Mouse (Mus musculus) cerebellum, adult (tissue): ENCODE results near the gene Trim65.
"Not testable (repeated sequence)": the region's sequence is repeated elsewhere in the genome, so short reads cannot be mapped to it uniquely, and the experiment has no call there.

Experiments used
- ATAC-seq: cut with Nextera tagmentation; 2 replicates; pipeline ENCODE4 v1.9.2; 2017; ENCODE audit warnings: mild to moderate bottlenecking, moderate library complexity, mixed read lengths; ENCODE audit not compliant: insufficient number of reproducible peaks, low FRiP score, low TSS enrichment

The Trim65 gene

DNA sequence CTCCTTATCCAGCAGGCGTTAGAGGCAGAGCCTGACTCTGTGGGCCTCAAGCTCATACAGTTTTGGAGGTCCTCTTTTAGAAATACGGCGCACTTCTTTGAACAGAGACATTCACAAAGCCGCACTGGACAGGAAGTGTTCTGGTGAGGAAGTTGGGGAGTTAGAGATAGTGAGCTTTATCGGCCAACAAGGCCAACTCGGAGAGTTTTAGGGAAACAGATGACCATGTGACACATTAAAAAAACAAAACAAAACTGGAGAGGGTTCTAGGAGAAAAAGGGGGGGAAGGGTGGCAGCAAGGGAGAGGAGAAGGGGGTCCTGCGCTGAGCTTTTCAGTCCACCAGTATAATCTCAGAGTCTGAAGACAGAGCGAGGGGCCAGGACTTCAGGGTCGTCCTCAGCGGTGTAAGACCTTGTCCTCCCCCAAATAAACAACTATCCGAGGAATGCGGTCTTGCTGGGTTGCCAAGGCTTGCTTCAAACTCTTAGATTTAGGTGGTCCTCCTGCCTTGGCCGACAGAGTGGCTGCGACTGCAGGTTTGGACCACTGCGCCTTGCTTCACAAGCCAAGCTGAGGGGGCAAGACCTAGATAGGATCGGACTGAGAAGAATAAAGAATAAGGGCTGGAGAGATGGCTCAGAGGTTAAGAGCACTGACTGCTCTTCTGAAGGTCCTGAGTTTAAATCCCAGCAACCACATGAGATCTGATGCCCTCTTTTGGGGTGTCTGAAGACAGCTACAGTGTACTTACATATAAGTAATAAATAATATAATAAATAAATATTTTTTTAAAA lies 37.0 kb downstream of the Trim65 start:
- ATAC-seq: no peak

DNA sequence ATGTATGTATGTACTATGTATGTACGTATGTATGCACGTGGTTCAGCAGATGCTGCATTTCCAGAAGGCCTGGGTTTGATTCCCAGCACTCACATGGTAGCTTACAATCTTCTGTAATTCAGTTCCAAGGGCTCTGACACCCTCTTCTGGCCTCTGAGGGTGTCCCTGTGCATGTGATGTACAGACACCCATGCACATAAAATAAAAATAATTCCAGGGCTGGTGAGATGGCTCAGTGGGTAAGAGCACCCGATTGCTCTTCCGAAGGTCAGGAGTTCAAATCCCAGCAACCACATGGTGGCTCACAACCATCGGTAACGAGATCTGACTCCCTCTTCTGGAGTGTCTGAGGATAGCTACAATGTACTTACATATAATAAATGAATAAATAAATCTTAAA lies 38.0 kb downstream of the Trim65 start:
- not testable (repeated sequence) for ATAC-seq

DNA sequence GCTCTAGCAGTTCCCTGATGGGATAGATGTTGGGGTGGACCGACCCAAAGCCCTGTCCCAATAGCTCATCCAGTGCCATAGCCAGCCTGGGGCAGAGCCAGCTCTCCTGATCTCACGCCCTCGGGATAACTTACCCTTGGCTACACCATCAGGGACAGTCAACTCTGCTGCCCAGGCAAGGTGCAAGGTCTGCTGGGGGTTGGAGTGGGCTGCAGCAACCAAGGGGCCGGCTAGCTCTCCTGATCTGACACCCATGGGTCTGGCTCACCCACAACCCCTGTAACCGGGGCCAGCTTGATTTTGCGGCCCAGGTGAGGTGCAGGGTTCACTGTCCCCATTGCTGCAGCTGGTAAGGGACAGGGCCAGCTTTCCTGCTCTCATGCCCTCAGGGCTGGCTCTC lies 39.3 kb downstream of the Trim65 start:
- ATAC-seq: no peak

DNA sequence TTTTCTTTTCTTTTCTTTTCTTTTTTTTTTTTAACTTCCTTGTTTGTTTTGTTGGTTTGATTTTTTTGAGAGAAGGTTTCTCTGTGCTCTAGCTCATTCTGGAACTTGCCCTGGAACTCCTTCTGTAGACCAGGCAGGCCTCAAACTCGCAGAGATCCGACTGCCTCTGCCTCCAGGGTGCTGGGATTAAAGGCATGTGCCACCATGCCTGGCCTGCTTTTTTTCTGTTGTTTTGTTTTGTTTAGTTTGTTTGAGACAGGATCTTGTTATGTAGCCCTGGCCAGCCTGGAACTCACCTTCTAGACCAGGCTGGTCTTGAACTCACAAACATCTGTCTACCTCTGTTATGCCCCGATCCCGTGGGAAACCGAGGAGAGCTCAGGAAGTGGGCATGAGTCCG lies 41.4 kb downstream of the Trim65 start:
- no peak for ATAC-seq

DNA sequence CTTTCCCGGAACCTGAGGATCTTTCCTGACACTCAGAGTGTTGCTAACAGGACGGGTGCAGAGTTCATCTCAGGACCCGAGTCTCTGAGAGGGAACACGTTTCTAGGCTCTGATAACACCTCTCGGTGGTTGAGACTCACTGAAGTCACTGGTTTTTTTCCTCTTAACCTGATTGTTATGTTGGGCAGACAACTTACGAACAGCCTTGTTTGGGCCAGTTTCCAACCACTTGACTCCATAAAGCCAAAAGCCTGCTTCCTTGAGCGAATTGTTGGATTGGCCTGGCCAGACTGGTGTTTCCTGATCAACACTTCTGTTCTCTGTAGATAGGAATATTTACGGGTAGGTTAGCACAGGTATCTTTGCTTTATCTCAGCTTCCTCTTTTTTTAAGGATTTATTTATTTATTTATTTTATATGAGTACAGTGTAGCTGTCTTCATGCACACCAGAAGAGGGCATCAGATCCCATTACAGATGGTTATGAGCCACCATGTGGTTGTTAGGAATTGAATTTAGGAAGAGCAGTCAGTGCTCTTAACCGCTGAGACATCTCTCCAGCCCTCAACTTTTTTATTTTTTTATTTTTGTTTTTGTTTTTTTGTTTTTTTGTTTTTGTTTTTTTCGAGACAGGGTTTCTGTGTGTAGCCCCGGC lies 42.1 kb downstream of the Trim65 start:
- no peak for ATAC-seq

DNA sequence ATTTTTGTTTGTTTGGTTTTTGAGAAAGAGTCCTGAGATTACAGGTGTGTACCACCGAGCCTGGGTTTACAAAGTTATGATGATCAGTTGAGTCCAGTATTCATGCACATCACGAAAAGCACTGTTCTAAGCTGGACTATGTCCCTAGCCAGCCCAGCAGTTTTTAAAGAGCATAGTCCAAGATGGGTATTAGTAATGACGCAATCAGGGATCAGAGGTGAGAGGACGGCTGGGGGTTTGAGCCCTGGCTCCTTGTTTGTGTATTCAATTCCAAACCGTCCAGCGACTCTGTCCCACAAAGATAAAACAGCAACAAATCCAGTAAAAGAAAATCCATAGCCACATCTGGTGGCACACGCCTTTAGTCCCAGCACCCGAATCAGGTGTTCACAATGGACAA lies 42.7 kb downstream of the Trim65 start:
- no peak for ATAC-seq

DNA sequence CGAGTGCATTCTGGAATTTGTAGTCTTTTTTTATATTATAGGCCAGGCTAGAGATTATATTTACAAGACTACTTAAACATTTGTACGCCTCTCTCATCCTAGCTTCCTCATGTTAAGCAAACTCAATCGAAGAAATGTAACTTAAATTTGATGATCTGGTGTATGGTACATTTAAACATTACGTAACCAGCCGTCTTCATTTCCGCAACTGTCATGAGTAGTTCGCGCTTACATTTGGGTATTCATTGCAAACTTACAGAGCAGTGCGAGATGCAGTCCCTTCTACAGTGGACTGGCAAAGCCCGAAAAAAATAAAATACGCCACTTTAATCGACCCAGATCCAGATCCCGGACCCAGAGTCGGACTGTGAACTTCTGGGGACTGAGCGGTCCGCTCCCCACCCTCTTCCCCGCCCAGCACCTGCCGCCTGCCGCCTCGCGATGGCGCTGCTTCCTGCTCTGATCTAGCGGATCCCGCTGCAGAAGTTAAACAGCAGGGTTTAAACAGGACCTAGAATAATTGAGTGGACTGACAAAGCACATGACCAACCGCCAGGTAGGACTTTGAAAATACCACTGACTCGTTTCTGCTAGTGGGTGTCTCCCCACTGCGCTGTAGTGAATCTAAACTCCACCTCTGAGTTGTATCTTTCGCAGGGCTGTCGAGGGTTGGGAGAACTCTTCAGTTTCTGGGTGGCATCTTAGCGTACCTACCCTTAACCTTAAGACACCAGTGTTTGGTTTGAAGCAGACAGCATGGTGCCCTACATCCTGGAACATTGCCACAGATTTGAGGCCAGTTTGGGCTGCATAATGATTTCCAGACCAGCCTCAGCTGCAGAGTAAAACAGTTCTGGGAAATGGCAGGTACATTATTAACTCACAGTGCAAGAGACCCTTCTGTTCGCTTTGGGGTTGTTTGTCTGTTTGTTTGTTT lies 43.5 kb downstream of the Trim65 start:
- peak; percentile 70; the same call in 1 of the 2 replicates for ATAC-seq

DNA sequence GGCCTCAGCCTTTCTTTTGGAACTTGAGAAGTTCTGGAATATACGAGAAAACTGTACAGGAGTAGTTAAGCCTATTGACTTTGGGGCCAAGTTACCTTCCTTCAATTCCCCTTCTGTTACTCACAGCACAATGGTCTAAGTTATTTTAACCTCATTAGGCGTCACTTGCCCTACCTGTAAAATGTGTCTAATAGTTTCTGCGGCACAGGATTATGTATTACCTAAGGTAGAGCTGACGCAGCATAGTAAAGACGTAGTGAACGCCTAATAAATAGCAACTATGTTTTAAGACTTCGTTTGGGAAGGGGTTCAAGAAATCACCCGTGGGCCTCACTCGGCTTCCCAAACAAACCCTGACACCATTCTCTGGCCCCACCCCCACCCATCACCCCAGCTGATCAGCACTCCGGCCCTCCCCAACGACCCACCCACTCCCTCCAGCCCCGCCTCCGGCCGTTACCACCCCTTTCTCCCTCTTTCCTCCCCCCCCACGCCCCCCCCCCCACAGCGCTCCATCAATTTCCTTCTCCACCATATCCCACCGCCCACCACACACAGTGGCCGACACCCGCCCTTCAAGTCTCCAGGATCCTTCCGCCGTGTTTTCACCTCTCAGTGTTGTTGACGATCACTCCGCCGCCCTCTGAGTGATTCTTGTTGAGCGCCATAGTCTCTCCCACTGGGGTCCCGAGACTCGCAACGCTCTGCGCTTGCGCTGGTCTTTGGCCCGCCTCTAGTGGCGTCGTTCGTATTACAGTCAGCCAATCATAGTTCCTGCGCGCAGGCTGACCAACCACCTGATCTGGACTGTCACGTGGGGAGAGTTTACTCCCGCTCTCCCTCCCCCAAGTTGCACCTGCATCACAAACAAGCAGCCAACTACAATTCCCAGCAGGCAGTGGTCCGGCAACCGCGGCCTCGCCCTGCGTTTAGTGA lies 44.4 kb downstream of the Trim65 start, which contains the start of gene Wbp2:
Gene Wbp2, minus strand, starts transcription at position 738 of the 936 bp plus-strand sequence.
- peak; percentile 87 for ATAC-seq

DNA sequence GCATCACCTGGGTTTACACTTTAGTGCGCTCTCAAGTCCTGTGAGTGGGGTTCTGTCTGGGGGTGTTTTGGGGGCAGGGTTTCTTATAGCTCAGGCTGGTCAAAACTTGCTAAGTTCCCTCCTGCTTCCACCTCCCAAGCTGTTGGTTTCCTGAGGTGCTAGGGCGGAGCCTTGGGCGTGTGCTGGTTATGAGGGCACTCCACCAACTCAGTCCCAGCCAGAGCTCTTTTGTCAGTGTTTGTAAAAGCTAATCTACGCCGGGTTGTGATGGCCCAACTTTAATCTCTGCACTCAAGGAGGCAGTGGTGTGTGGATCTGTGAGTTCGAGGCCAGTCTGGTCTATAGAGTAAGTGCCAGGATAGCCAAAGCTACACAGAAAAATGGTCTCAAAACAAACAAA lies 46.8 kb downstream of the Trim65 start:
- ATAC-seq: no peak

DNA sequence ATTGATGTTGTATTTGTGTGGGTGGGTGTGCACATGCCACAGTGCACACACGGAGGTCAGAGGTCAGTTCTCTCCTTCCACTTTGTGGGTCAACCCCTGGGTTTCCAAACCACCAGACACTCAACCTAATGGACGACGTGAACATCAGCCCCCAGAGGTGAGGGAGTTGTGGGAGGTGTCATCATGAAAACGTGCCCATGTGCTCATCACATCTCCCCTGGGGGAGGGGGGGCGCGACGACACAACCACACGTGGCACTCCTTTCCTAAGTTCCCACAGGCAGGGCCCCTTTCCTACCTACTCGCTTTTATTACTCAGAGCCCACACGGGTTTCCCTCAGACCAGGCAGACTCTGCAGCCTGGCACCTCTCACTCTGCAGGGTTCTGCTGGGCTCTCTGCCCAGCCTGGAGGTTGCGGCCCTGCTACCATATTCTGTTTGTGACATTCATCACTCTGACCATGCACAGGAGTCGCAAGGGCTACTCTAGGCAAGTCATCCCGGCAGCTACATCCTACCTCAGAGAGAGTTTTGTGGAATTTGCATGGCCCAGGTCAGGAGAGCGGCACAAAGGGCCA lies 47.7 kb downstream of the Trim65 start:
- no peak for ATAC-seq

DNA sequence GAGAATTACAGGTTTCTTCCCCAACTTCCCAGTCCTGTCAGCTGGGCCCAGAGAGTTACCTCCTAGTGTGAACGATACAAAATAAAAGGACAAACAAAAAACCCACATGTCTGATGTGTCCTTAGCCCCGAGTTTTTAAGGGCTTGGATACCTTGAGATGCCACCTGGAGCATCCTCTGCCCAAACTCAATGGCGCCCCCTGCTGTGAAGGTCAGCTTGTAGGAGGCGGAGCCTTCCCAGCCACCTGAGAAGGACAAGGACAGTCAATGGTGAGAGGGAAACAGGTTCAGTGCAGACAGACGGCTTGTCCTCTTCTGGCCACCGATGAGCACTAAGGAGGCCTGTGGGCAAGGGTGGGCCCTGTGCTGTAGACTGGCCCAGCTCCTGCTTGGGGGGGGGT lies 49.8 kb downstream of the Trim65 start:
- ATAC-seq: no peak

DNA sequence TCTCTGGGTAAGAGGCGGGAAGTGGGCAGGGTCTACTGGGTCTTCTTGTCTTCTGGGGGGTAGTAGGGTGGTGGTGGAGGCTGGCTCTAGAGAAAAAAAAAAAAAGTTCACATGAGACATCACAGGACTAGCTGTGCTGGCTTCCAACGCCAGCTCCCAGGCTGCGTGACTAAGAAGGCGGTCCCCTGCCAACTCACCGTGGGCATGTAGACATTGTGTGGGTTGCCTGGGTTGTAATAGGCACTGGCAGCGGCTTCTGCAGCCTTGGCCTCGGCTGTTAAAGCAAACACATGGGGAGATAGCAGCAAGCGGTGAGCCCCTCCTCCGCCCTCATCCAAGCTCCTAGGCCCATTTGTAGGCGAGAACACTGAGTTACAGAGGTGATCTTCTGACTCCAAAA lies 51.4 kb downstream of the Trim65 start:
- no peak for ATAC-seq

DNA sequence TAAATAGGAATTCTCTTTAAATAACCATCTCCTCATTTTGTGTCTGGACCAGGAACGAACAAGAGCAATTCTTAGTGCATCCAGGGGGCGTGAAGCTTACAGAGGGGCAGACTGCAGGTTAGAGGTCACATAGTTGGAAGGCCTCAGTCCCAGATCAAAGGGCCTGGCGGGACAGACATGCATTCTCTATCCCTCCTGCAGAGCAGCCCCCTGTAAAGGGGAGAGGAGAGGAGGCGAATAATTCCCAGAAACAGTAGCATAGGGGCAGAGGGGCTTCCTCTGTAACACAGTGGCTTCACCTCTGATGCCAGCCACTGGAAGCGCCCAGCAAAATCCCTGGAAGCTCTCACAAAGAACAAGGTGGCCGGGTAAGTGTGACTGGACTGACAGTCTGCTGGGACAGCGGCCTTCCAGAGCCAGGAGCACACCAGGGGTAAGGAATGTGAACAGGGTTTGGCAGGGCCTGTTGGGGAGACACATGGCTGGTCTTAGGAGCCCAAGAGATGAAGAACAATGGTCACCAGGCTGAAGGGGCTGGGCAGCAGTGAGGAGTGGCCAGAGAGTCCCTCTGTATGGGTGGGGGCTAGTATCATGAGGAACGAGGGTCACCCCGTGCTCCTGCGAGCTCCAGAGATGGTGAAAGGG lies 52.1 kb downstream of the Trim65 start:
- no peak for ATAC-seq

DNA sequence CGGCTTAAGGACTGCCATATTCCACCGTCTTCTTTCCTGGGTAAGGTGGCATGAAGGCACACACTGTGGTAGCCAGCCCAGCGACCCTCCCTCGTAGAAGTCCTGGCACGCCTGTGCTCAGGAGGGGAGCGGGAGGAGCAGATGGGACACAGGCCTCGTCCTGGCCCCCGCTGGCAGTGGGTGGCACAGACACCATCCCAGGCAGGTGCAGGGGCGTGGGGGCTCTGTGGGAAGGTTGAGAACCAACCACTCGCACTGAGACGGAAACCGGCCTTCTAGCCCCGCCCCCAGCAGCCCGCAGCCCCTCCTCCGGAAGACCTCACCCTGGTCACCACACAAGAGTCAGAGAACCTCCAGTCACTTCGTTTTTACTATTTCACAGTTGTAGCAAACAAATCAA lies 52.7 kb downstream of the Trim65 start:
- no peak for ATAC-seq

DNA sequence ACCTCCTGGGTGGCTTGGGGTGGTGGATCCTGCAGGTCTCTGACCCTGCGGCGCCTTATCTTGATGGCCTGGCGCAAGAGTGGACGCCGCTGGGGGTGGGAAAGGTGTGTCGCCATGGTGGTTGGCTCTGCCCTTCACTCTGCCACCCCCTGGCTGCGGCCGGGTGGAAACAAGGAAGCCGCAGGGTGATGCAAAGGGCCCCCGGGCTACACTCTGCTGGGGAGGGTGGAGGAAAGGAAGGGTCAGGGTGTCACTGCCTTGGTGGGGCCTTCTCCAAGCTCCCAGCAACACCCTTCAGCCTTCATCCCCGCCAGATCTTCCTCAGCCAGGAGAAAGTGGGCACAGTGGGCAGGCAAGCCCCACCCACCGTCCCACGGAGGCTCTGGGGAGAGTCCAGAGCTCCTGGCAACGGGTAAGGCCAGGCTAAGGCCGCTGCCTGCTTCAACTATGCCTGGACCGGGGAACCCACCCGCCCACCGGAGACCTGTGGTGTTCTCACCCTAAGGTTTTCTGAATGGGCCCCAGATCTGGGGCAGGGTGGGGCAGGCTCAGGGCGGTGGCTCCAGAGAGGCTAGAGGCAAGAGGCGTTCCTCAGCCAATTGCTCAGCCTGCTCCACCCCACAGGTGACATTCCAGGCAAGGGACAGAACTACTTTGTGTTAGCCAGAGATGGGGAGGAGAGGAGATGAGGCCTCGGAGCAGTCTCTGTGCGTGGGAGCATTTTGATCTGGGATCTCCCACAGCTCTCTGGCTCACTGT lies 53.3 kb downstream of the Trim65 start, which contains the start of gene Unc13d:
Gene Unc13d, minus strand, starts transcription at position 516 of the 759 bp plus-strand sequence.
- peak; percentile 29; the same call in 1 of the 2 replicates for ATAC-seq

DNA sequence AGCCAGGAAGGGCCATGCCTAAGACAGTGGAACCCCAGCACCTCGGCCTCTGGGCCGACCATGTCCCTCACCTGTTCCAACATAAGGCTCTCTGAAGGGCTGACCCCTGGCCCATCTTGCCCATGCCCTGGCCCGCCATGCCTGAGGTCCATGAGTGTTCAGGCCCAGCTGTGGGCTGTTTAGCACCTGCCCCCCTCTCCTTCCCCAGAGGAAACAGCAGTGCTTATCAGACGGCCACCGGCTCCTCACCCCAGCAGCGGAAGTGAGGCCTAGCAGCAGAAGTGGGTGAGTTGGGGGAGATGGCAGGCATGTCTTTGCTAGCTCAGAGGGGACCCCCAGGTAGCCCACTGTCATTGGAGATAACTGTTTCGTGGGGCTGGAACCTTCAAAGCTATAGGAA lies 54.1 kb downstream of the Trim65 start:
- ATAC-seq: no peak

DNA sequence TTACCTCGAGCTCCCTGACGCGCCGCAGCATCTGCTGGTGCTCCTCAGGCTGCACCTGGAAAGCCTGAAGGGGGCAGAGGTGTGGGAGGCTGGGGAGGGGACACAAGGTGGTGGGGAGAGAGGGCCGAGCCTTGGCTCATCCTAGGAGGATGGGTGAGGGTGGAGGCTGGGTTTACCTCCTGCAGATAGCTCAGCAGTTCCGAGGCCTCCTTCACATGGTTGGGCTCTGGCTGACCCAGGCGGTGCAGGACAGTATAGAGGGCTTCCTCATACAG lies 54.7 kb downstream of the Trim65 start:
- ATAC-seq: no peak

DNA sequence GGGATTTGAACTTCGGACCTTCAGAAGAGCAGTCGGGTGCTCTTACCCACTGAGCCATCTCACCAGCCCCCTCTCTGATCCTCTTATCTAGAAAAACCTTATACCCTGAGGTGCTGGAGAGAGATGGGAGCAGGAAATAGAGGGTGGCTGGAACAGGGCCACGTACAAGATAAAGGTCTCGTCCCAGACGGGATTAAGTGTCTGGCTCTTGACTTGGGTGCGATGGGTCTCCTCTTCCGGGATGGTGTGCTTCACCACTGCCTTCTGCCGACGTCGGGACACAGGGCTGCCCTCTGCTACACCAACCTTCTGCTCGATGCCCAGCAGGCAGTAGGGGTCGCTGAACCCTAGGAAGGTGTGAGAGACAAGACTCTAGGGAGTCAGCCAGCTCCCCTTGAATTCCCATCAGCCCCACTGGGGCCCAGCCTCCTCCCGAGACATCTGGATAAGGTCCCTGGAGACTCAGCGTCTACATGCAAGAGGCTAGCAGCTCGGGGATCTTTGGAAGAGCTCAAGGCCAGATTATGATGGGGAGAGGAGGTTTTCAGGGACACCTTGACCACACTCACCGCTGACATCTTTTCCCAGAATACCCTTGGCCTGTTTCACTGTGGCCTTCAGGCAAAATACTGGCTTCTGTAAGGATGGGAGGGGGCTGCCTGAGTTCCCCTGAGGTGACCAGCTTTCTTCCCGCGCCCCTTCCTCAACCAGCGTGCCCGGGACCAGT lies 55.2 kb downstream of the Trim65 start:
- ATAC-seq: no peak
